Mouse (Mus musculus) testis, adult 2 months (tissue): ENCODE data around the gene Bcl2l14. TPM values are rescaled to one million over a fixed set of nuclear protein-coding genes. Genes with fewer than 3 reads are reported as not detected.

ENCODE experiments used
- H3K27ac ChIP-seq: fragments of 200-500 bp; 2 replicates; pipeline ENCODE4 v1.5.1; 2012; ENCODE audit warnings: low read depth, low read length; ENCODE audit not compliant: control insufficient read depth, insufficient read depth
- H3K27me3 ChIP-seq: fragments of 200-500 bp; 2 replicates; pipeline ENCODE4 v1.6.1; 2012; ENCODE audit warnings: mild to moderate bottlenecking, low read length, moderate library complexity; ENCODE audit not compliant: control insufficient read depth, insufficient read depth
- H3K36me3 ChIP-seq: fragments of 200-500 bp; 2 replicates; pipeline ENCODE4 v1.6.1; 2012; ENCODE audit warnings: mild to moderate bottlenecking, low read length; ENCODE audit not compliant: control insufficient read depth, insufficient read depth
- H3K4me1 ChIP-seq: fragments of 200-500 bp; 2 replicates; pipeline ENCODE4 v1.6.1; 2012; ENCODE audit warnings: low read length; ENCODE audit not compliant: control insufficient read depth, insufficient read depth
- H3K4me3 ChIP-seq: fragments of 200-500 bp; 2 replicates; pipeline ENCODE4 v1.5.1; 2012; ENCODE audit warnings: low read depth, mild to moderate bottlenecking, low read length, moderate library complexity, mixed read lengths; ENCODE audit not compliant: control insufficient read depth
- CTCF ChIP-seq: fragments of 200-500 bp; IDR thresholded peaks from 2 replicates; pipeline ENCODE4 v1.5.1; 2012; ENCODE audit warnings: low read depth, mild to moderate bottlenecking, inconsistent platforms, low read length, moderate library complexity; ENCODE audit not compliant: control insufficient read depth, insufficient read depth, insufficient replicate concordance
- POLR2A ChIP-seq: fragments of 200-500 bp; IDR thresholded peaks from 2 replicates; pipeline ENCODE4 v1.6.1; 2012; ENCODE audit warnings: low read depth, mild to moderate bottlenecking, inconsistent platforms, low read length, moderate library complexity; ENCODE audit not compliant: control insufficient read depth
- polyA plus RNA-seq: library from polyadenylated mRNA; depleted of rRNA; stranded (reverse); fragments of >200 nt; gene quantifications from 2 replicates; pipeline ENCODE4 v1.2.3, GENCODE M21; 2012

Bcl2l14 gene
- polyA plus RNA-seq, 1 experiment: 70.3 TPM

DNA sequence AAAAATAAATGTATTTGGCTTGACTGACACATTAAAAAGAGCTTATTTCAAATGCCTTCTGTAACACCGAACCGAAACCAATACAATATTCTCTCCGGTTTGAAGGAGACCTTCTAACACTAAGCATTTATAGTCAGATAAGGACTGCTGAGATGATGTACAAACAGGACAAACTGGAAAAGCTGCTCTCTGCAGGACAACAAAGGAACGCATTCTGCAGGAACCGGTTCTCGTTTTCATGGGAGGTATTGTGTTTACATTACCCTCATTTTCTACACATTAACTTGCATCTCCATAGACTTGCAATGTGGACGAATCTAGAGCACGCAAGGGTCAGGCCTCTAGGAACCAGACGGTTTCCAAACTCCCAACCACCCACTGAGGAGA, 7.6 kb downstream of the Bcl2l14 start:
- peak overlapping the region; percentile 71 for H3K27ac ChIP-seq
- peak overlapping the region; percentile 30; the same call in 1 of the 2 replicates for H3K4me3 ChIP-seq
- no peaks in the 10 kb centered on the region for H3K4me1 ChIP-seq
- no peaks in the 10 kb centered on the region for H3K36me3 ChIP-seq
- H3K27me3 ChIP-seq: no peaks in the 10 kb centered on the region
- TF ChIP-seq POLR2A: no peak
- no peak for TF ChIP-seq CTCF

DNA sequence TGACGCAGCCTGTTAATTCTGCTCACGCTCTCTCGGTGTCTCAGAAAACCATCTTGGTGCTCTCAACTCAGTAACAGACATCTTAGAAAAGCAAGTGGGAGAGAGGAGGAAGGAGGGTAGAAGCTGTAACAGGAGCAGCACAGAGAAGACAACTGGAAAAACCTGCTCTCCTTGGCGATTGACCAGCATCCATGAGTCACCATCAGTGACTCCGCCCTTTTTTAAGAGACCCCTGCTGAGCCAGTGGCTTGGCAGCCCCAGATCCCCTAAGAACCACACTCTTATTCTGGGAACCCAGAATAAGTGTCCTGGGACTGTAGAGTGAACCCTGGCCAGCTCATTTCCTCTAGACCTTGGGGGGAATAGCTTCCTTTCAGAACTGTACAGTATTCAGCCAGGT, 11.1 kb downstream of the Bcl2l14 start:
- H3K36me3 ChIP-seq: no peaks in the 10 kb centered on the region
- TF ChIP-seq POLR2A (no peak), CTCF (no peak)
- no peaks in the 10 kb centered on the region for H3K27me3 ChIP-seq
- no peaks in the 10 kb centered on the region for H3K4me1 ChIP-seq
- no peak overlapping the region for H3K27ac ChIP-seq
- H3K4me3 ChIP-seq: no peak overlapping the region

DNA sequence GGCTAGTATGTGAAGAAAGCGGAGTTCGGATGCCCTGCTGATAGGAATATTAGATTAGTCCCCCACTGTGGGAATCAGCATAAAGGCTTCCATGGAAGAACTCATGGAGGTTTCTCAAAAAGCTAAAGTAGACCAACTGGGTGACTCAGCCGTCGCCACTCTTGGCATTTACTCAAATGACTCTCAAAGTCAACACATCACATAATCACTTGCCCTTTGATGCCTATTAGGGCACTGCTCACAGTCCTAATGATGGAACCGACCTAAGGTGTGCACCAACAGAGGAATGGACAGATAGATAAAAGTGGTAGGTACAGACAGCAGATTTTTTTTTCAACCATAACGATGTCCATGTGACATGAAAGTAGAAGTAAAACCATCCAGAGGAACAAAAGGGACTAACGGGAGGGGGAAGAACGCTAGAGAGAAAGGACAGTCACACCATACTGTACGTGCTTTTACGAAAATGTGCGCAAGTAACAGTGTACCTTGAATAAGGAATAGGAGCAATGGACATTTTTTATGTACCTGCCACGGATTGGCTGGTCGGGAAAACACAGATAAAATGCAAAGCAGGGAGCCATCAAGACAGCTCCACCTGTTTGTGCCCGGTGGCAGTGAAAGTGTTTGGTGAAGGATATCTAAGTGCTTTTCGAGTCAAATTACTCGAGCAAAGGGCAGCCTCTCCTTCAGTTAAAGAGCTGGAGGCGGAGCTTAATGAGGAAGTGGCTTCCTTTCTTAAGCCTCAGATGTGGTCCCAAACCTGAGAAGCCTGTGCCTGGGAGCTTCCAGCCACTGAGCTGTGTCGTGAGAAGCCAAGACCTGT, 17.8 kb downstream of the Bcl2l14 start:
- no peaks in the 10 kb centered on the region for H3K27me3 ChIP-seq
- TF ChIP-seq CTCF: no peak
- TF ChIP-seq POLR2A: no peak
- H3K36me3 ChIP-seq: no peaks in the 10 kb centered on the region
- H3K4me1 ChIP-seq: no peaks in the 10 kb centered on the region
- H3K4me3 ChIP-seq: no peak overlapping the region; the same call in 1 of the 2 replicates
- H3K27ac ChIP-seq: no peak overlapping the region

DNA sequence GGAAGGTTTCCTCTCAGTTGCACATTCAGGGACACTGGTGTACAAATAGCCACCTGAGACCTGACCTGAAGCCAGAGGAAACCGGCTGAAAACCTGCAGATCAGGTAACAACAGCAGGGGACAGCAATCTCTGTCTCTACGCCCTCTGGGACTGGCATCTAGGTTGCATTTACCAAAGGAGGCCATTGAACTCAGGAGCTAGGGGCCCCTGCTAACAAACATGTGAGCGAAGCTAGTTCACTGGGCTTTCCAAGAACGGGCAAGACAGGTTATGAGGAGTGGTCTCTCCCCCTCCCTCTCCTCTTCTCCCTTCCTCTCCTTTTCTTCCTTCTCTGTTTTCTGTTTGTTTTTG, 18.4 kb downstream of the Bcl2l14 start:
- Histone ChIP-seq H3K27ac (no peak overlapping the region), H3K36me3 (no peaks in the 10 kb centered on the region), H3K4me1 (no peaks in the 10 kb centered on the region), H3K27me3 (no peaks in the 10 kb centered on the region), H3K4me3 (no peak overlapping the region)
- no peak for TF ChIP-seq POLR2A
- no peak for TF ChIP-seq CTCF

DNA sequence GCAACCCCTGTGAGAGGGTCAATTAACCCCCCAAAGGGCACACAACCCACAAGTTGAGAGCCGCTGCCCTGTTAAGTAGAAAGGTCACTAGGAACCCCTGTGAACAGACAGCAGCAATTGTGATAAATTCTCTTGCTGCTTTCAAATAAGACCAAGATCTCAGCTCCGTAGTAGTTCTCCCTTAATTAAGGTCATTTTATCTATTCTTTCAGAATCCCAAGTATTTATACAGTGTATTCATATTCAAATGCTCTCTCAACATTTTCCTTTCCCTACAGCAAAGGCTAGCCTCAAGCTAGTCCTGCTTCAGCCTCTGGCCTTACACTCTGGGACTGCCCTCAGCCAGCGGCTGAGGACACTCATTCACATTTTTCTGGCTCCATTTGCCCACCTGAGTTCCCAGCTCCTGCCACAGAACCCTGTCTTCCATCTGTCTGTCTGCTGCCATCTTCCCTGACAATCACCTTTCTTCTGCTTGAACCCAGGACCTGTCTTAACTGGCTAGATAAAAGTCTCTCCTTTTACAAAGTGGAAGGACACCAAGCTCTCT, 20.5 kb downstream of the Bcl2l14 start:
- TF ChIP-seq CTCF (no peak), POLR2A (no peak)
- H3K27me3 ChIP-seq: no peaks in the 10 kb centered on the region

DNA sequence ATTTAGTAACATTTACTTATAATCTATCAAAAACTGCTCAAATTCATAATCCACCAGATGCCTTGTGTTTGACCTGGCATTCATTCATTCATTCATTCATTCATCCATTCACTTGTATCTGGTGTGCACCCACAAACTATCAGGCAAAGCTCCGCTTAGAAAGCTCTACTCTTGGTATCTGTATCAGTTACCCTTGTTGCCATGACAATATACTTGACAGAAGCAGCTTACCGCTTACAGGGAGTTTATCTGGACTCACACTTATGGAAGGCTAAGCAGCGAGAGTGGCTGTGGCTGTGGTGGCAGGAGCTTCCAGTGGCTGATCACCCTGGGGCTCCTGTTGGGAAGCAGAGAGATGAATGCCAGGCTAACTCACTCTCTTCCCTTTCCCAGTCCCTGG, 21.8 kb downstream of the Bcl2l14 start:
- Histone ChIP-seq H3K27ac (no peak overlapping the region), H3K4me3 (no peak overlapping the region)

More for the DNA sequence above, 20.5 kb downstream of the Bcl2l14 start:
- Histone ChIP-seq H3K4me1 (no peaks in the 10 kb centered on the region), H3K36me3 (no peaks in the 10 kb centered on the region), H3K27ac (no peak overlapping the region), H3K4me3 (no peak overlapping the region)

DNA sequence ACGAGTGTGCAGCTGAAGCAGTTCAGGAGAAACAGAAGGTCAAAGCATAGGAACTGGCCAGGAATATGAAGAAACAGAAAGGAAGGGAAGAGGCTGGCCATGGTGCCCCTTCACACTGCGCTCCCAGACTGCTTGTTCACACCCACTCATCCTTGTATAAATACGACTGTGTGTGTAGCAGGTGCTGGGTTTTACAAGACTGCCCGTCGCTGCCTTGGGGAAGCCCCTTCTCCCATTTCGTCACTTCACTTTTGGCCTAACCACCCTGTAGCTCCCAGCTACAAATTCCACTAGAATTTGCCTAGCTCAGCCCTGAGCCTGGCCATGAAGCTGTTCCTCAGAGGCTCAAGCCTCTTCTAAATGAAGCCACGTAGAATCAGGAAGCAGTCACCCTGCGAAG, 24.3 kb downstream of the Bcl2l14 start:
- Histone ChIP-seq H3K4me1 (no peaks in the 10 kb centered on the region), H3K27me3 (no peaks in the 10 kb centered on the region), H3K36me3 (no peaks in the 10 kb centered on the region), H3K4me3 (no peak overlapping the region), H3K27ac (no peak overlapping the region)
- TF ChIP-seq CTCF (no peak), POLR2A (no peak)

More for the DNA sequence above, 21.8 kb downstream of the Bcl2l14 start:
- Histone ChIP-seq H3K27me3 (no peaks in the 10 kb centered on the region), H3K4me1 (no peaks in the 10 kb centered on the region), H3K36me3 (no peaks in the 10 kb centered on the region)
- no peak for TF ChIP-seq CTCF
